Mouse (Mus musculus) brain, adult 2 months (tissue): ENCODE results near the gene Zfyve28.

ENCODE experiments used
- DNase-seq: peaks from one replicate; pipeline ENCODE4 v3.0.0; 2011; ENCODE audit warnings: low read depth, low spot score

Gene Zfyve28

DNA sequence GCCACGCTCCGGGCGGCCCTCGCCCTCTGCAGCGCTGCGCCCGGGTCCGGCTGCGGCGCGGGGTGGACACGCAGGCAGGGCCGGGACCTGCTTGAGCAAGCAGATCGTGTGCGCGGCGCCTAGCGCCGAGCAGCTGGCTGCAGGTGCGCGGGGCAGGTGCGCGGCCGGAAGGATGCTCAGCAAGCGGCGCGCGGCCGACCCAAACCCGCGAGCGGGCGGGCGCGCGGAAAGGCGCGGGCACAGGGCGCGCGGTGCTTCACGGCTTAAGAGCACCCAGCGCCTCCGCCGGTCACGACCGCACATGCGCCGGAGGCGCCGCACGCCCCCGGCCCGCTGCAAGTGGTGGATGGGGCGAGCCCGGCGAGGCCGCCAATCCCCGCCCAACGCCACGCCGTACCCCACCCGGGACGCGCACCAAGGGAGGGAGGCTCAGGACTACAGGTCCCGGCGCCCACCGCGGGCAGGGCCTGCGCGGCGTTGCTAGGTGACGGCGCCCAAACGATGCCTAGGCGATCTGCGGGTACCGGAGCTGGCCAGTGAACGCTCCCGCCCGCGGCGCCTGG, at the start of gene Zfyve28, which contains the start of gene Cfap99:
TSS of gene Zfyve28 (minus strand) at position 296 of the 563 bp plus-strand sequence.
TSS of gene Cfap99 (plus strand) at position 447 of the 563 bp plus-strand sequence.
- peak; percentile 99 for DNase-seq

- peak; percentile 32 for DNase-seq
Observed at GRCm38 (mm10) chr5:34336775-34337450, 48.7 kb upstream of the Zfyve28 start.

- DNase-seq: peak; percentile 99
Observed at GRCm38 (mm10) chr5:34336097-34336774, 48.0 kb upstream of the Zfyve28 start, which contains the start of gene Rnf4. Gene Rnf4, plus strand, starts transcription at chr5:34336289.

- peak; percentile 54 for DNase-seq
Observed at GRCm38 (mm10) chr5:34335539-34336096, 47.4 kb upstream of the Zfyve28 start.

GRCm38 (mm10) chr5:34334081-34334480, 45.8 kb upstream of the Zfyve28 start:
- no peak for DNase-seq

- DNase-seq: no peak
Observed at GRCm38 (mm10) chr5:34330136-34330535, 41.9 kb upstream of the Zfyve28 start.

- peak; percentile 38 for DNase-seq
Observed at GRCm38 (mm10) chr5:34326875-34327576, 38.8 kb upstream of the Zfyve28 start.

DNA sequence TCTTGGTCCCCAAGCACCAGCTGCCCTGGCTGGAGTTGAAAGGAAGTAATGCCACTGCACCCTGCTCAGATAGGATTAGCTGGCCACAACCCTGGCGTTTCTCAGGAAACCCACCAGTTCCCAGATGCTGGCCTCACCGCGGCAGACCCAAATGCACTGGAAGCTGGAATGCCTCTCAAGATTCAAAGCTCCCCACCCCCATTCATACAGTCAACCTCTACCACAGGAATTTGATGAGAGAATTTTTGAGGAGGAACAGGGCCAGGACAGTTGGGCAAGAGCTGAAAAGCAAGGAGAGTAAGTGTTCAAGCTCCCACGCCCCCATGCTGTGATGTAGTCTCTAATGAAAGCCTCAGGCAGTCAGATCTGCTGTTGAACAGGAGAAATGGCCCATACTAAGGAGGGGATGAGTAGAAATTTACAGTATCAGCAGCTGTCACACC, 38.0 kb upstream of the Zfyve28 start:
- DNase-seq: peak; percentile 20

DNA sequence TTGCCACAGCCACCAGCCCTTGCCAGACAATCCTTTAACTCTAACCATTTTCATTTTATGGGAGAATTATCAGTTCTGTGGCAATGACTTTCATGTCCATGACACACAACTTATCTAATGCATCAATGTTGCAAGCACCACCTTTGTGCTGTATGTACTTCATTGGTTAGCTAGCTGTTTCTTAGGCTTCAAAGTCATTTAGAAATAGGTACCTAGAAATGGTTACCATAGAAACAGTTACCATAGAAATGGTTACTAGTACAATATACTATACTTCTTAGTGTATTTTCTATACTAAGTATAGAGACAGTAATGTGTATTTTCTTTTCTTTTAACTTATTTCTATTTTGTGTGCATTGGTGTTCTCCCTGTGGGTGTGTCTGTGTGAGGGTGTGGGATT, 37.0 kb upstream of the Zfyve28 start:
- peak; percentile 13 for DNase-seq

DNA sequence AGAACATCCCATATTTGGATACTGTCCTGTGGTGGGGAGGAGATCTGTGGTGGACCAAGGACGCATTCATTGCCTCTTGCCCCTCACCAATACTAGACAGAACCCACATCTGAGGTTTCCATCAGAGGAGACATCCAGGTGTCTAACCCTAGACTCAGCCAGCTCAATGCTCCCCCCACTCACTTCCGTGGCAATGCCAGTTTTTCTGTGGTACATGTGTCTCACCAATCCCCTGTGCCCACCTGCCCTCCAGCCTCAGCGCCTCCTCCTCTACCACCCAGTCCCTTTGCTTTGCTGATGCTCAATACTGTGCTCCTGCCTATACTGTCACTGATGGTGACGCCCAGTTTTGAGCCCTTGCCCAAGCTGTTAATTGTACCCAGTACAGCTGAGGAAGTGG, 33.0 kb upstream of the Zfyve28 start:
- no peak for DNase-seq

GRCm38 (mm10) chr5:34319491-34320034, 31.3 kb upstream of the Zfyve28 start:
- DNase-seq: no peak

DNA sequence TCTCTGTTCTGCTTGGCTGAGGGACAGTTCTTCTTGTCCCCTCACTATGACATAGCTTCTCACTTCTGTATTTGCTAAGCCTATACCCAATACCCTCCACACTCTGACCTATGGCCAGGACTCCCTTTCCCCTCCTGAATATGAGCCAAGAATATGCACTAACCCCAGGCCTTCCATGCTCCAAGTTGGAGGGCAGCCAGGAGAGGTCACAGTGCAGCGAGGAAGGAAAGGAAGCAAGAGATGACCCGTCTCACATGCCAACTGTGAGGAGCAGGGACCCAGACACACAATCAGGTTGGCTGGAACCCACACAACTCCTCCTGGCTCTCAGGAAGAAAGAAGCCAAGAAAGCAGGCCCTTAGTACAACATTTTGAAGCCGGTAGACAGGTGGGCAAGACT, 20.8 kb upstream of the Zfyve28 start:
- DNase-seq: no peak

- no peak for DNase-seq
Observed at GRCm38 (mm10) chr5:34302377-34302776, 14.1 kb upstream of the Zfyve28 start.

- peak; percentile 63 for DNase-seq
Observed at GRCm38 (mm10) chr5:34298937-34299535, 10.8 kb upstream of the Zfyve28 start.

- DNase-seq: peak; percentile 67
Observed at GRCm38 (mm10) chr5:34298061-34298460, 9.8 kb upstream of the Zfyve28 start.

- DNase-seq: no peak
Observed at GRCm38 (mm10) chr5:34295141-34295540, 6.9 kb upstream of the Zfyve28 start.

DNA sequence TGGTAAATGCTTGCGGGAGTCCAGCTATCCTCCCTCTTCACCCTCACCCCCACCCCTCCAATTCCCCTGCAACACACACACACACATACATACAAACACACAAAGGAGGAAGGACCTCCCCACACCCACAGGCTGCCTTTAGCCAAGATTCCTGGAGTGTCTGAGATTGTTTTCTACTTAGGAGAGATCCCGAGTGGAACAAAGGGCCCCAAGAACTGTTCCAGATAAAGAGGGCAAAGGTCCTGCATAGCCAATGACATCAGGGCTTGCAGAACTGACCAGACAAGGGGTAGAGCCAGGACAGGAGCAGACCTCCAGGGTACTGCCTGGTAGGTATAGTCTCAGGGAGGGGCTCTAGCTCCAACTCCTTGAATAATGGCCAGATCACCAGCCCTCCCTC, 6.4 kb upstream of the Zfyve28 start:
- DNase-seq: no peak

DNA sequence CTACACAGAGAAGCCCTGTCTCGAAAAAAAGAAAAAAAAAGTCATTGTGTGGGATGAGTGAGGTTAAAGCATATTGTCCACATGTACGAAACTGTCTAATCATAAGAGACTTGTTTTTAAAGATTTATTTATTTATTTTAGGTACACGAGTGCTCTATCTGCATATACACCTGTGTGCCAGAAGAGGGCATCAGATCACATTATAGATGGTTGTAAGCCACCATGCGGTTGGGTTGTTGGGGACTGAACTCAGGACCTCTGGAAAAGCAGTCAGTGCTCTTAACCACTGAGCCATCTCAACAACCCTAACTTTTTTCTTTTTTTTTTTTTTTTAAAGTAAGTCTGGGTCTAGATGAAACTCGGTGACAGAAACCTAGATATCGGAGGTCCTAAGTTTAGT, 5.1 kb upstream of the Zfyve28 start:
- DNase-seq: no peak

- no peak for DNase-seq
Observed at GRCm38 (mm10) chr5:34289286-34289685, 1.0 kb upstream of the Zfyve28 start.

DNA sequence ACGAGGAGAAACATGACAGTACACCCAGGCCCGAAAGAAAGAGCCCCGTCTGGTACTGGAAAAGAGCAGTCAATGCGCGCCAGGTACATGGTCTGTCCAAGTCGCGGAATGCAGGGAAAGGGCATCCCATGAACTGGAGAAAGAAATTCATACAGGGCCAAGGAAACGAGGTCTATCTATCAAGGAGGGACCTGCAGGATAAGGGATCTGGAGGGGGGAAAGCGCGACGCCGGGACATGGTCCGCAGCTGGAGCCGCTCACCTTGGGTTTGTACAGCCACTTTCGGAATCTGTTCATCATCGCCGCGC, 457 bp downstream of the Zfyve28 start:
- DNase-seq: peak; percentile 61
